12 mouse cellular contexts compared by ENCODE assay signal in the genomic region with DNA sequence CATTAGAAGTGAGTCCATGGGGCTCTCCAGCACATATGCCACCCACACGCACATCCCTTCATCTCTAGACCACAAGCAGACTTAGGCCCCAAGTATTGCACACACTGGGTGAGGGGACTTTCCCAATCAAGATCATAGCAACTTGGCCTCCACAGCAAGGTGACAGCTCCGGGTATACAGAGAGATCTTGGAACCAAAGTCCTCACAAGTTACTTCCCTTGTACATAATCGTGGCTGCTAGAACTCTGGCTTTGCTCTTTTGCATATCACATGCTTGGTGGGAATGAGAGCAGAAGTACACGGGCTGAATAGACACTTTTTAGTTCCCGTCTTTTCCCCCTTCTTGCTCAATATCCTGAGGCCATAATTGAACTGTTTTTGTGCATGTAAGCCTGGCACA. TPM values are rescaled to one million over a fixed set of nuclear protein-coding genes. Genes with fewer than 3 reads are reported as not detected.
DNase-seq lines count a peak whose midpoint lies in the region; ATAC-seq and TF ChIP-seq lines count a peak whose summit lies in the region.
"Had no signal": no experiment of that assay in that cellular context is flagged by ENCODE, and none has a peak within 500 bp of the region (broad histone marks: within the 10 kb centered on the region; RNA-seq: fewer than 3 reads in every experiment).

No protein-coding gene starts in this region.

- ATAC-seq in hematopoietic stem cell, adult 5-6 weeks (replicated peaks in 1 of 2; ENCODE audit: insufficient read depth in 1 of 2, low FRiP score in 2 of 2, low TSS enrichment in 1 of 2, low read depth in 1 of 2, poor library complexity in 2 of 2, severe bottlenecking in 2 of 2) = peak; percentile 74 to 83
- ATAC-seq: hindbrain, embryonic 16.5 days; midbrain, embryonic 13.5 days had no signal

- no peaks in the 10 kb centered on the region for H3K79me2 ChIP-seq in MEL (ENCODE audit: control insufficient read depth, insufficient read depth, low read length, poor library complexity)

- peaks cover 0 to 17% of the 10 kb centered on the region in 2 experiments; a peak in 2 of 4 replicates for H3K36me3 ChIP-seq in MEL (ENCODE audit: control insufficient read depth in 1 of 2, insufficient read depth in 2 of 2, low read length in 2 of 2)
- H3K36me3 ChIP-seq: embryonic facial prominence, embryonic 15.5 days; midbrain, embryonic 13.5 days had no signal

- no peak for TF ChIP-seq POLR2A in lung, adult 2 months (IDR thresholded peaks at IDR 0.05; ENCODE audit: borderline replicate concordance, extremely low read depth, low read depth, low read length)
- no peak for TF ChIP-seq POLR2A in MEL (IDR thresholded peaks at IDR 0.05; ENCODE audit: control insufficient read depth in 1 of 2, insufficient read depth in 1 of 2, low read depth in 1 of 2, low read length in 2 of 2, poor library complexity in 1 of 2)

- 50% methylated on average over 5 of the region's 5 CpGs for WGBS in lung, adult 2 months

- no peak overlapping the region for H3K9ac ChIP-seq in MEL (ENCODE audit: control insufficient read depth, low read depth, low read length, poor library complexity, severe bottlenecking)
- H3K9ac ChIP-seq: embryonic facial prominence, embryonic 15.5 days; midbrain, embryonic 13.5 days had no signal

- H3K4me3 ChIP-seq in lung, adult 2 months (replicated peaks; ENCODE audit: extremely low read depth, low read depth, low read length) = no peak overlapping the region
- H3K4me3 ChIP-seq in MEL (ENCODE audit: control insufficient read depth in 1 of 2, insufficient read depth in 1 of 2, low read depth in 2 of 2, low read length in 2 of 2) = no peak overlapping the region
- H3K4me3 ChIP-seq: embryonic facial prominence, embryonic 15.5 days; midbrain, embryonic 13.5 days had no signal

- no peaks in the 10 kb centered on the region for H3K27me3 ChIP-seq in MEL (ENCODE audit: control insufficient read depth in 1 of 2, insufficient read depth in 2 of 2, low read length in 2 of 2)
- H3K27me3 ChIP-seq: embryonic facial prominence, embryonic 15.5 days; midbrain, embryonic 13.5 days had no signal

- no peak for TF ChIP-seq RAD21 in MEL (IDR thresholded peaks at IDR 0.05; ENCODE audit: low read depth, low read length)

- H3K9me3 ChIP-seq in MEL (replicated peaks; ENCODE audit: insufficient read depth, low read length) = no peaks in the 10 kb centered on the region
- H3K9me3 ChIP-seq: embryonic facial prominence, embryonic 15.5 days; midbrain, embryonic 13.5 days had no signal

- no peak for TF ChIP-seq EP300 in MEL (IDR thresholded peaks at IDR 0.05; ENCODE audit: low read depth in 1 of 2, low read length in 2 of 2)

- intact Hi-C loops in gastrocnemius, postnatal 36 days (cut with DNase I) = loop anchor here (5.0 kb wide), 1 partner anchor 67 kb away; no protein-coding TSS in a partner anchor

- TF ChIP-seq CTCF in lung, adult 2 months (IDR thresholded peaks at IDR 0.05; ENCODE audit: insufficient read depth, low read length) = no peak
- no peak for TF ChIP-seq CTCF in MEL (IDR thresholded peaks at IDR 0.05 in 2 of 3, conservative IDR thresholded peaks at IDR 0.05 in 1 of 3; ENCODE audit: control insufficient read depth in 1 of 3, insufficient read depth in 1 of 3, low read depth in 2 of 3, low read length in 3 of 3, poor library complexity in 1 of 3, severe bottlenecking in 1 of 3)

- H3K27ac ChIP-seq in MEL (ENCODE audit: control insufficient read depth, low read depth, low read length) = no peak overlapping the region; the same call in 1 of the 2 replicates
- H3K27ac ChIP-seq: embryonic facial prominence, embryonic 15.5 days; midbrain, embryonic 13.5 days had no signal

- H3K4me1 ChIP-seq in lung, adult 2 months (ENCODE audit: control insufficient read depth, insufficient read depth, low read length) = no peaks in the 10 kb centered on the region; the same call in 1 of the 2 replicates
- H3K4me1 ChIP-seq in MEL (ENCODE audit: control insufficient read depth in 1 of 2, insufficient read depth in 2 of 2, low read length in 2 of 2) = peaks cover 10 to 18% of the 10 kb centered on the region in 2 experiments

- peak; percentile 10 to 15 for DNase-seq in lung, adult 18-20 months
- no peak for DNase-seq in lung, adult 2 months
- peak; percentile 55 for DNase-seq in MEL (ENCODE audit: low read depth, low spot score)
- peak; percentile 64 to 76 for DNase-seq in natural killer cell, adult 2 months (ENCODE audit: low spot score in 2 of 2)
- no peak for DNase-seq in cerebellum, adult 11-12 months
- no peak for DNase-seq in gastrocnemius, postnatal 36 days
- DNase-seq: right cerebral cortex, adult 18-20 months; thymus, postnatal 4 days had no signal

TF ChIP-seq in MEL, 35 proteins besides CTCF, POLR2A, EP300 and RAD21:
- no peak for TF ChIP-seq JUND (IDR thresholded peaks at IDR 0.05; ENCODE audit: low read depth, low read length)
- TF ChIP-seq MAFK (IDR thresholded peaks at IDR 0.05; ENCODE audit: borderline replicate concordance, low read depth, low read length) = no peak
- 0 out of 2 replicates have a peak, but pooled peaks have one; percentile 27 for TF ChIP-seq ETS1 (IDR thresholded peaks at IDR 0.05; ENCODE audit: low read depth, low read length)
- no peak for TF ChIP-seq ZC3H11A (IDR thresholded peaks at IDR 0.05; ENCODE audit: low read depth, low read length)

RNA-seq across cellular contexts. Expression of gene Fyb, which starts 46.4 kb away (rescaled TPM):
- polyA plus RNA-seq in lung, adult 2 months (2012; rRNA removed) = 48.1 and 71.0 TPM in 2 replicates
- total RNA-seq in MEL (2012; rRNA removed) = 196 and 208 TPM in 2 replicates
- 100 to 1,000 TPM in 1 of 2 experiments, not detected in 1; 175 TPM for polyA plus RNA-seq in MEL (2012; ENCODE audit: insufficient read depth in 1 of 2, insufficient read length in 2 of 2, low read depth in 1 of 2, low replicate concordance in 2 of 2, missing spikeins in 1 of 2)
- 80.6 and 94.5 TPM in 2 replicates for total RNA-seq in hematopoietic stem cell, adult 5-6 weeks (2017)
- 1 to 10 TPM; 3.8 TPM for total RNA-seq in gastrocnemius, postnatal 36 days (2021)

Comparison
In these comparisons a context has a peak if more than half of its experiments do, and no peak if none do; other contexts are left out.
1. DNase-seq: peak in lung, adult 18-20 months (2 of 2), MEL (single experiment) and natural killer cell, adult 2 months (2 of 2); none in lung, adult 2 months (single experiment), cerebellum, adult 11-12 months (single experiment) and gastrocnemius, postnatal 36 days (0 of 2).
2. RNA of gene Fyb, which starts 46.4 kb away (total RNA-seq): 196 to 208 TPM in MEL and 80.6 to 94.5 TPM in hematopoietic stem cell, adult 5-6 weeks; 3.8 TPM in gastrocnemius, postnatal 36 days; every median in the first group is over 10 times any median in the second.